Mouse (Mus musculus) adrenal gland, adult 18-20 months (tissue): ENCODE measurements around the gene Mast4. TPM values are rescaled to one million over a fixed set of nuclear protein-coding genes. Genes with fewer than 3 reads are reported as not detected.
"Not testable (repeated sequence)": the region's sequence is repeated elsewhere in the genome, so short reads cannot be mapped to it uniquely, and the experiment has no call there.

Experiments used
- DNase-seq, 2 experiments: peaks; one replicate each; pipeline ENCODE4 v3.0.0; 2021 to 2022; ENCODE audit warnings: low spot score in 2 of 2
- long read RNA-seq, 2 experiments: library from polyadenylated mRNA; stranded (forward); transcript quantifications; one replicate each; pipeline ENCODE4 v2.0.0; 2021
- total RNA-seq, 2 experiments: library from RNA; stranded (reverse); gene quantifications; 1 replicate in 1 of 2; 2 replicates in 1 of 2; pipeline ENCODE4 v1.2.3; 2021

Gene Mast4
- total RNA-seq: 10 to 100 TPM; 70.7 to 72.0 TPM
- long read RNA-seq, experiment 1, partial matches to known transcripts: 1 of 10 reads
- long read RNA-seq, experiment 1, other reads (novel, unspliced or antisense): 9 of 10 reads
- long read RNA-seq, experiment 2, partial matches to known transcripts: 1 of 19 reads
- long read RNA-seq, experiment 2, other reads (novel, unspliced or antisense): 17 of 19 reads

DNA sequence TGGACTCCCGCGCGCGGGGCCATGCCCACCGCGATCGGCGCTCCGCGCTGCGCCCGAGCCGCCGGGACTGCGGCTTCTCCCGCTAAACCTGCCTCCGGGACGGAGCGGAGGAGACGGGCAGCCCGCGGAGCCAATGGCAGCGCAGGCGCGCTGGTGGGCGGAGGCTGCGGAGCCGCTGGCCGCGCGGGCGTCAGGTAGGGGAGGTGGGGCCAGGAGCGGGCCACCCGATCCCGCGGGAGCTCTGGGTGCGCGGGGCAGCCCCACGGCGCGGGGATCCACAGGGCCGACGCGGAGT is at the start of gene Mast4:
Gene Mast4, minus strand, starts transcription at position 106 of the 295 bp plus-strand sequence.
- peak; percentile 90 to 93 for DNase-seq

- no peak for DNase-seq
Observed at GRCm38 (mm10) chr13:103374495-103374894, 40.2 kb upstream of the Mast4 start.

- no peak for DNase-seq
Observed at GRCm38 (mm10) chr13:103369194-103369593, 34.9 kb upstream of the Mast4 start.

DNA sequence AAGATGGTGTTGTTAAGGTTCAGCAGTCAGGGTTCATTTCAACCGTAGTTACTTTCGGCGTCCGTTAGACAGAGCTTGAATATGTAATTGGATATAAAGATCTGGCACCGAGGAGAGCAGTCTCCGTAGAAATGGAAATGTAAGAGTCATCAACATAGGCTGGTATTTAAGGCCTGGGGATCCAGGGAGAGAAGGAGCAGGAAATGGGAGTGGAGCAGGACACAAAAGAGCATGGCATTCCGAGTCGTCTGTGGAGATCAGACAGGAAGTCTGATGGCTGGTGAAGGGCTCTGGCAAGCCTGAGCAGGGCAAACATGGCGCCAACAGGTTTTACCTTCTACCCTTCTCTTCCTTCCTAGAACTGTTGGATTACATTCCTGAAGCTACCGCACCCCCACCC is 28.9 kb upstream of the Mast4 start:
- no peak for DNase-seq

DNA sequence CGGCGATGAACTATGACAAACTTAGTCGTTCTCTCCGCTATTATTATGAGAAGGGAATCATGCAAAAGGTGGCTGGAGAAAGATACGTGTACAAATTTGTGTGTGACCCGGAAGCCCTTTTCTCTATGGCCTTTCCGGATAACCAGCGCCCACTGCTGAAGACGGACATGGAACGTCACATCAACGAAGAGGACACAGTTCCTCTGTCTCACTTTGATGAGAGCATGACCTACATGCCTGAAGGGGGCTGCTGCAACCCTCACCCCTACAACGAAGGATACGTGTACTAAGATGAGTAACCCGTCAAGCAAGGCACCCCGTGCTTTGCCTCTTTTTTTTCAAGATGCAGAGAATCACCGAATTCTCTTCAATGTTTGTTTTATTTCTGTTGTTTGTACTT is 23.1 kb upstream of the Mast4 start:
- not testable (repeated sequence) for DNase-seq

GRCm38 (mm10) chr13:103356909-103357308 is 22.6 kb upstream of the Mast4 start:
- DNase-seq: not testable (repeated sequence)

- no peak for DNase-seq
Observed at GRCm38 (mm10) chr13:103354737-103355136, 20.4 kb upstream of the Mast4 start.

- no peak for DNase-seq
Observed at GRCm38 (mm10) chr13:103344749-103345148, 10.5 kb upstream of the Mast4 start.

DNA sequence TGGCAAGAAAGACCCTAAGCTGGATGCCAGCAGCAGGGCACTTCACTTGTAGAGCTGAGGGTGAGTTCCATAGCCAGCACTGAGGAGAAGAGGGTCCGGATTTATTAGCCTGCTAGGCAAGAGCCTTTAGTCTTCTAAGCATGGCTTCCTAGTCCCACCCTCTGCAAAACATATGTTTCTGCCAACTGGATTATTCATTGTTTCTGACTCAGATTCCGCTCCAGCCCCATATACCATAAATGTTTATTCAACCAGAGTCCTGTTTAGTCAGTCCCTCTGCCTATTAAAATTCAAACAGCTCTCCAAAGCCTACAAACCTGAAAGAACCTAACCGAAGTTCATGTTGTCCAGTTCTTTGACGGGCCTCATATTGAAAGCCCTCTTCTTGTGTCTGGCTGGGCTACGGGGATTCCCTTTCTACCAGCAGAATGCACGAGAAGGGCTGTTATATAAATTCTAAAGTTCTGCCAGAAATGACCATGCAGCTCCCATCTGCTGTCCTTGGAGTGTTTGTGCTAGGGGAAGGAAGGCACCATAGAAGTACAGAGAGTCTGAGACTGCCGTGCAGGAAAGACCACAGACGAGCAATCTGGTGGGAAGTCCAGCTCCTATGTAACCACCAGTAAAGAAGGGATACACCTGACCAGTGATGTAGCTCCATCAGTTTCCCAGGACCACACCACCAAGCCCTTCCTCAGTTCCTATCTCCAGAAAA is 9.9 kb upstream of the Mast4 start:
- no peak for DNase-seq

DNA sequence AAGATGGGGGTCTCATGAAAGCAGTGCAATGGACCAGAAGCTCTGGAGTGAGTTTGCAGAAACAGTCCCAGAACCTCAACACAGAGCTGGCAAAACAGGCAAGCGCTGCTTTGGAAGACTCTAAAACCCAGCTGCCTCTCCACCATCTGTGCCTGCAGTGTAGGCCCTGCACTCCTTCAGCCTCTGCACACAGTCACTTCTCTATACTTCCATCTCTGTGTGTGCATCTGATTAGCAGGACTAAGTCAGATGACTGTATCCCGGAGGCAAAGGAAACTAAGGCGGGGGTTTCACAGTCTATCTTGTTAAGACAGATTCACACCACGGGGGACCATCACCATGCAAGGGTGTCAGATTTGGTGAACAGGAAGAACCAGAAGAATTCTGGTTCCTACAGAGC is 6.7 kb upstream of the Mast4 start:
- no peak for DNase-seq

- no peak for DNase-seq
Observed at GRCm38 (mm10) chr13:103338616-103339015, 4.3 kb upstream of the Mast4 start.

GRCm38 (mm10) chr13:103336237-103336636 is 1.9 kb upstream of the Mast4 start:
- no peak for DNase-seq

DNA sequence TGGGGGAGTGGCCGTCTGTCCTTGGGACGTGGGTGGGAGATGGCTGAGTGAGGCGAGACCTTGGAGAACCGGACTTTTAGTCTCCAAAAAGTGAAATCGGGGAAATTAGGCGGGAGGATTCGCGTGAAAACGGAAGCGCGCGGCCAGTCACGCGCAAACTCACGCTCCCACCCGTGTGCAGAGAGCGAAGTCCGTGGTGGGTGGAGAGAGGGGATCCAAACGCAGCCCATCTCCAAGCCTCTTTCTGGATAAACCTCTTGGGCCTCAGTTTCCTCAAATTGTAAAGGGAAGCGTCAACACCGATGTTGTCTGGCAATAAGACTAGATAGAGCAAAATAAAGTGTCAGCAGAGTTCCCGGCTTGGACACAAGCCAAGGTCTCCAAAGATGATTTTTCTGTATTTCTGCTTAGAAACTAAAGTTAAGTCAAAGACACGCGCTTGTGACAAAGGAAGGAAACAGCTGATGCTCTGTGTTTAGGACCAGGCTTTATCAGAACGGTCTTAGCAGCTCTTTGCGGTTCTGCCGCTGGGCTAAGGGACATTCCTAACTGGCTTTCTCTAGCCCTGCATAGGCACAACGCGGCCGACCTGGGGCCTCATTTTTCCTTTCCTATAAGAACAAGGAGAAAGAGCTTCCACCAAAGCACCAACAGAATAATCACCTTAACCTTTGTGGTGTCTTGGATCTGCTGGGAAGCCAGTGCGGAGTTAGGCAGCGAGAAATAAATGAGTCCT is 594 bp upstream of the Mast4 start:
- no peak for DNase-seq

- peak; percentile 56 to 65 for DNase-seq
Observed at GRCm38 (mm10) chr13:103333601-103334391, 501 bp downstream of the Mast4 start.

DNA sequence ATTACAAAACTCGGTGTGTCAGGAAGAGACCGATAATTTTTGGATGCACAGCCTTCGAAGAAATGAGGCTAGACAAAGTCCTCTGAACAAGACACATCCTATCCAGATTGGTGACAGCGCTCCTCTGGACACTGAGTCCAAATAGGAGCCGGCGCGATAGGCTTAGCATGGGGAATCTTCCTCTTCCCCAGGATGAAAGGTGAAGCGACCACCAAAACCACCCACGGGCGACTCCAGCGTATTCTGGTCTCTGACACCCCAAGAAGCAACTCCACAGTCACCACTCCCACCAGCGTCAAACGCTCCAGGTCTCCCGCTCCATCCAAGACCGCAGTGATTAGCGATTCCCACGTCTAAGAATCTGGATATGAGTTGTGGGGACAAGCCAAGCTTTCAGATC is 1.1 kb downstream of the Mast4 start:
- DNase-seq: peak in 1 of 2 experiments; percentile 24

DNA sequence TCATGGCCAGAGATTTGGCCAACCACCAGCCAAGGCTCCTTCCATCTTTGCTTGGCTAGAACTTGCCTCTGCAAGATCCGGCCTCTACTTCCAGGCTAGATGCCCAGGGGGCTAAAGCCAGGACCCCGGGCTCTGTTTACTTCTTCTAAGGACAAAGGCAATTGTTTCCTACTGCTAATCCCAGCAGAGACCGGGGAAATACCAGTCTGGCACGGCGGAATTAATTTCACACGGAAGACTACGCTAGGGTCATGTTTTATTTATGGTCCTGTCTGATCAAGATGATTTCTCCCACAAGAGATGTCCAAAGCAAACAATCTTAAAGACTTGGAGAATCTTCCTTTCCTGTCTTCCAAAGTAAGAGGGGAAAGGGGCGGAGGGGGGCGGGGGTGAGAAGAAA is 1.6 kb downstream of the Mast4 start:
- no peak for DNase-seq

DNA sequence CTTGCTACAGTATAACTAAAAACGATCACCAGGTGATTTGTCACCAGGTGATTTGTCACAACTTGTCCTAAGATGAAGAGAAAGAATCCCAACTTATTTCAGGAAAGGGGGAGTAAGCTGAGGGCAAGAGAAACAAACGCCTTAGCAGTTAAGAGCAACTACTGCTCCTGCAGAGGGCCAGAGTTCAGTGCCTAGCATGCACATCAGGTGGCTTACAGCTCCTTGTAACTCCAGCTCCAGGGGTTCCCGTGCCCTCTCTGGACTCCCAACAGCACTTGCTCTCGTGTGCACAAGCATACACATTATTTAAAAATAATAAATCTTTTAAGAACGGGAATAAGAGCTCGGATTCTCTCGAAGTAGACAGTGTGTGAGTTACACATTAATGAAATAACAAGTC is 3.2 kb downstream of the Mast4 start:
- DNase-seq: no peak

DNA sequence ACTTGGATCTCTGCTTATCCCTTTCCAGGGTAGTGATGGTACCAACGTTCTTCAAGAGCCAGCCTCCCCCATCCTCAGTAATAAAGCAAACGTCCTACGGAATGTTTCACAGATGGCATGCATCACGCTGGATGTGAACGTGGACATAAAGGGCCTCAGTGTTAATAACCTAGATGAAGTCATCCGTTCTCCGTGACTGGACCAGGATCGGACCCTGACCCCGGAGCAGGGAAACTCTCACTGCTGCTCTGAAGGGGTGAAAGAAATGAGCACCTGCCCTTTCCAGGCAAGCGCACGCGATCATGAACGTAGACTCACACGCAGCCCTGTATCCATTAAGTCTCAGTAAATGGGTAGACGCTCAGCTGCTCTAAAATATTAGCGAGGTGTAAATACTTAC is 6.0 kb downstream of the Mast4 start:
- no peak for DNase-seq

DNA sequence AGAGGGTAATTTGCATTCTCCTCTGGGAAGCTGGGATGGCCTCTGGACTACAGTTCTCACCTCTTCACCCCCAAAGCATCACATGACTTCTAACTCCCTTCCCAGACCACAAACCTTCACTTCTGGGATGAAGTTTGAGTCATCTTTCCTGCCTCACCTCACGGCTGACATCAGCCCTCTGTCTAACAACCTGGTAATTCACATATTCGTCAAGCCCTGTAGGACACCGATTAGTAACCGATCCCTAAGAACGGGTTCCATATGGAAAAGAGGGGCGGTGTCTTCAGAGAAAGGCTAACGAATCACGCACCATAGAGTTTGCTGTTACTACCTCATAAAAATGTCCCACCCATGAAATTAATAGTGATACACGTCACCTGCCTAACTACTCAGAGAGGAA is 6.5 kb downstream of the Mast4 start:
- no peak for DNase-seq

DNA sequence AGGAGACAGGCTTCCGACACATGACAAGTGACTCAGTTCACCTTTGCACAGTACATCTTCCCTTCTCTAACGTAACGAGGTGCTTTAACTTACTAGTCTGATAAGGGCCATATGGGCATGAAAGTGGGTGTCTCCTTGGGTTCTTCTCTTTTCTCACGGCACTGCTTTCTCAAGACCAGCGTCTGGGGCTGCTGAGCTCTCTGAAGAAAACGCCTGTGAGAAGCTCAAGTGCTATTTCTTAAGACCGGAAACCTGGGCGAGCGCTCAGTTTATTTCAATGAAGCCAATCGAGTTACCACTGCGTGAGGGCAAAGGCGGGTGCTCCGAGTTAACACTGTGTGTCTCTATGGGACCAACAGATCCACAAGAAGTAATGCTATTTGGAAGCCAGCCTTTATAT is 8.1 kb downstream of the Mast4 start:
- no peak for DNase-seq

- DNase-seq: no peak
Observed at GRCm38 (mm10) chr13:103319881-103320280, 14.4 kb downstream of the Mast4 start.

DNA sequence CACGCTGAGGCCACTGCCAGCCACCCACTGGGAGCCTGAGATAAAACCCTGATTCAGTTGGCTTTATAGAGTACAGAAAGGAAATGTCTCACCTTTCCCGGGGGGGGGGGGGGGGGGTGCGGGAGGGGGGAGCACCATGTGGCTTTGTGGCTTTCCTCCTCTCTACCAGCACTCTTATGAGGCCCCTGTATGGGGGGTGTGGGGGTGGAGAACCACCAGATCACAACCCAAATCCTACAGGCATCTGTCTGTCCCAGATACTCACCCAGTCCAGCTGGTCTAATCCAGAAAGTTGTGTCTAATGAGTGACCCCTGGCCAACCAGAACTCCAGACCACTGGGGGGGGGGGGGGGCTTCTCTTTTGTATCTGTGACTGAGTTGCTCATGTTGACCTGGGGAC is 15.0 kb downstream of the Mast4 start:
- DNase-seq: no peak
